Mouse (Mus musculus) kidney, embryonic 15.5 days (tissue): Measurements from ENCODE around the gene Misp. TPM values are rescaled to one million over a fixed set of nuclear protein-coding genes. Genes with fewer than 3 reads are reported as not detected.

Experiments
- ATAC-seq: fragments of 200-750 bp; cut with Nextera tagmentation; replicated peaks from 2 replicates; pipeline ENCODE4 v1.8.0; 2017; ENCODE audit warnings: moderate TSS enrichment; ENCODE audit not compliant: low FRiP score
- H3K27ac ChIP-seq: fragments of 300-500 bp; sonication (generic); 2 replicates; pipeline ENCODE4 v1.5.1; 2015; ENCODE audit warnings: mild to moderate bottlenecking, inconsistent platforms
- H3K27me3 ChIP-seq: fragments of 300-500 bp; sonication (generic); 2 replicates; pipeline ENCODE4 v1.6.1; 2015; ENCODE audit warnings: inconsistent platforms
- H3K36me3 ChIP-seq: fragments of 300-500 bp; sonication (generic); 2 replicates; pipeline ENCODE4 v1.6.1; 2015; ENCODE audit warnings: inconsistent platforms
- H3K4me1 ChIP-seq: fragments of 300-500 bp; sonication (generic); 2 replicates; pipeline ENCODE4 v1.6.1; 2015; ENCODE audit warnings: inconsistent platforms
- H3K4me2 ChIP-seq: fragments of 300-500 bp; sonication (generic); 2 replicates; pipeline ENCODE4 v1.6.1; 2015; ENCODE audit warnings: moderate library complexity, mild to moderate bottlenecking, inconsistent platforms
- H3K4me3 ChIP-seq: fragments of 300-500 bp; sonication (generic); replicated peaks from 2 replicates; pipeline ENCODE4 v1.5.1; 2015; ENCODE audit warnings: mild to moderate bottlenecking, inconsistent platforms
- H3K9ac ChIP-seq: fragments of 300-500 bp; sonication (generic); 2 replicates; pipeline ENCODE4 v1.6.1; 2015; ENCODE audit warnings: mild to moderate bottlenecking, inconsistent platforms
- H3K9me3 ChIP-seq: fragments of 300-500 bp; sonication (generic); replicated peaks from 2 replicates; pipeline ENCODE4 v1.6.1; 2016; ENCODE audit warnings: inconsistent platforms
- WGBS: fragments of 180-500 bp; shearing (Covaris S2); methylation state at CpG from one replicate; pipeline ENCODE4 v1.1.7; 2015; ENCODE audit warnings: mixed read lengths; 5-methylcytosine and 5-hydroxymethylcytosine counted together
- polyA plus RNA-seq: library from polyadenylated mRNA; unstranded; fragments of >200 nt; fragmentation: Nextera tagmentation; extraction: Ambion mirVana; gene quantifications from 2 replicates; pipeline ENCODE4 v1.2.1, GENCODE M21; 2015

Gene Misp
- polyA plus RNA-seq, 1 experiment from 2014 or later, result 15.2 TPM

GRCm38 (mm10) chr10:79783050-79783449 is 37.7 kb upstream of the Misp start:
- H3K9ac ChIP-seq, result no peak overlapping the region
- H3K4me2 ChIP-seq, result no peak overlapping the region
- H3K4me3 ChIP-seq, result no peak overlapping the region
- no peak for ATAC-seq
- peaks cover 35% of the 10 kb centered on the region for H3K27me3 ChIP-seq
- no peak overlapping the region for H3K27ac ChIP-seq
- H3K9me3 ChIP-seq, result no peaks in the 10 kb centered on the region
- peaks cover 33% of the 10 kb centered on the region for H3K4me1 ChIP-seq
- 63% methylated on average over 7 of the region's 7 CpGs for WGBS
- no peaks in the 10 kb centered on the region for H3K36me3 ChIP-seq

DNA sequence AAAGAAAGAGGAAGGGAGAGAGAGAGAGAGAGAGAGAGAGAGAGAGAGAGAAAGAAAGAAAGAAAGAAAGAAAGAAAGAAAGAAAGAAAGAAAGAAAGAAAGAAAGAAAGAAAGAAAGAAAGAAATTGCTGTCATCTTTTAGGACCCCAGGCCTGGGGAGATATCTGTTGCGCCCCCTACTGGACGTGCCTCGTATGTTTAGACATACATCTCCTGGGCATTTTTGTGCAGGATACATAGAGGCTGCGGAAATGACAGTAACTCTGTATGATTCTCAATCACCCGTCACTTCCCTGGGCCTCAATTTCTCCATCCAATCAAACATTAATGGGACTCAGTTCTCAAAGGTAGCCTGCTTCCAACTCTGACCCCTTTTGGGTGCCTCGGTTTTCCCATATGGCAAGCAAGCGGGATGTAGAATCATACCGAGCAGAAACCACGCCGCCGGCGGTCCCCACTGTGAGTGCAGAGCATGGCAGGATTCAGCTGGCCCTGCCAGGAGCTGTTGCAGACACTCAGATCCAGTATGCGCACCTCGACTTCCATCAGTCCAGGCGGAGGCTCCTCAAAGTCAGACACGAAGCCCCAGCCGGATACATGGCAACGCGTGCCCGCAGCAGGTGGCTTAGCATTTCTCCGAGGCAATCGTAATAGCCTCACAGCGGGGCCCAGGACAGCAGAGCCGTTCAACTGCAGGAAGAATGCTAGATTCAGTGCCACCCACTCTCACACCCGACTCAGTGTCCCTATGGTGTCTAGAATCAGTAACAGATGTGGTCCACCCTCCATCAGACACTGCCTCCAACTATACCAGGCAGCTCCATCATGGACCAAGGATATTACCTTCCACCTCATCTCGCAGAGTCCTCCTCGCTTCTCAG is 36.6 kb upstream of the Misp start:
- H3K4me2 ChIP-seq, result no peak overlapping the region
- H3K36me3 ChIP-seq, result no peaks in the 10 kb centered on the region
- no peak overlapping the region for H3K4me3 ChIP-seq
- WGBS, result 41% methylated on average over 27 of the region's 27 CpGs
- H3K9me3 ChIP-seq, result no peaks in the 10 kb centered on the region
- ATAC-seq, result no peak
- no peak overlapping the region for H3K27ac ChIP-seq
- peaks cover 28% of the 10 kb centered on the region for H3K27me3 ChIP-seq
- H3K4me1 ChIP-seq, result peaks cover 22% of the 10 kb centered on the region
- H3K9ac ChIP-seq, result no peak overlapping the region

DNA sequence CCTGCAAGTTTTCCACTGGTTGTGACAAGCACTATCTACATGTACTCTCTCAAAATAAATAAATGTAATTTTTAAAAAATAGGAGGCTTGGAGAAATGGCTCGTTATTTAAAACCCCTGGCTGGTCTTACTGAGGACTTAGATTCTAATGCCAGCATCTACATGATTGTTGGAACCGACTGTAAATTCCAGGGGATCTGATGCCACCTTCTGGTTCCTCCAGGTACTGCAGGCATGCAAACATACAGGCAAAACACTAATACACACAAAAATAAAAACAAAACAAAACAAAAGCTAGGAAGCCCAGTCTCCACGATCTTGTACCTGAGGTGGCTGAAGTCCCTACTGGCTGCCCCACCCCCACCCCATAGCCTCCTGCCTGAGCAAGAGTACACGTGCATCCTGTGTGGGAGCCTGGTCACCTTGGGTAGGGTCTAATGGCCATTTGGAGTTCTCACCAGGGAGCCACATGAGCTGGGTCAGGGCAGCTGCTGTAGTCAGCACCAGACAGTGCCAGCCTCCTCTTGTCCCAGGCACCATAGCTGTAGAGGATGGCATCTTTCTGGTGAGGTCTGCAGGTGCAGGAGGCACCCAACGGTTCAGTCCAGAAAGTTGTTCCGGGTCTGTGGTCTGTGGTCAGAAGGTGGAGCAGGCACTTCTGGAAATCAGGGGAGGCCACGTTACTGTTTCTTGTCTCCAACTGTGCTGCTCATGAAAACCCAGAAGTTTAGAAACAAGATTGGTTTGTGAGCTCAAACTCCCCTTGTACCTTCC is 32.2 kb upstream of the Misp start:
- WGBS, result 35% methylated on average over 7 of the region's 7 CpGs
- no peak overlapping the region for H3K4me3 ChIP-seq
- H3K27ac ChIP-seq, result no peak overlapping the region
- ATAC-seq, result no peak
- peaks cover 9% of the 10 kb centered on the region for H3K27me3 ChIP-seq
- no peak overlapping the region for H3K9ac ChIP-seq
- no peak overlapping the region for H3K4me2 ChIP-seq
- H3K9me3 ChIP-seq, result no peaks in the 10 kb centered on the region
- peaks cover 5% of the 10 kb centered on the region for H3K4me1 ChIP-seq
- H3K36me3 ChIP-seq, result no peaks in the 10 kb centered on the region

DNA sequence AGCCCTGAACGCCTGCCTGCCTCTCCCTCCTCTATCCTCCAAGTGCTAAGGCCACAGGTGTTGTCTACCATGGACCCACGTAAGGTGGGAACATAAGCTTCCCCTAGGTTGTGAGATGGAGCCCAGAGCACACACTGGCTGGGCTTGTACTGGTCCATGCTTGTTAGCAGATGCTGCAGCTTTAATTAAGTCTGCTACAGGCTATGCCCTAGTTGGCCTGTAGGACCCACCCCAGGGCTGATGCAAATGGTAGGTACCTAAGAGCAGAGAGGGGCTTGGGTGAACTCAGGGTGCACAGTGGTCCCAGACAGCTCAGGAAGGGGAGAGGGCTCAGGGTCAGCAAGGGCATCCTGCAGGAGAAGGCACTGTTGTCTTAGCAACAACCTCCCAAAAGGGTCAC is 31.2 kb upstream of the Misp start:
- Histone ChIP-seq H3K36me3 (no peaks in the 10 kb centered on the region), H3K27me3 (peaks cover 3% of the 10 kb centered on the region), H3K27ac (no peak overlapping the region), H3K4me2 (no peak overlapping the region), H3K9ac (no peak overlapping the region), H3K9me3 (no peaks in the 10 kb centered on the region), H3K4me3 (no peak overlapping the region), H3K4me1 (peaks cover 12% of the 10 kb centered on the region)
- 62% methylated on average over 2 of the region's 2 CpGs for WGBS
- no peak for ATAC-seq

DNA sequence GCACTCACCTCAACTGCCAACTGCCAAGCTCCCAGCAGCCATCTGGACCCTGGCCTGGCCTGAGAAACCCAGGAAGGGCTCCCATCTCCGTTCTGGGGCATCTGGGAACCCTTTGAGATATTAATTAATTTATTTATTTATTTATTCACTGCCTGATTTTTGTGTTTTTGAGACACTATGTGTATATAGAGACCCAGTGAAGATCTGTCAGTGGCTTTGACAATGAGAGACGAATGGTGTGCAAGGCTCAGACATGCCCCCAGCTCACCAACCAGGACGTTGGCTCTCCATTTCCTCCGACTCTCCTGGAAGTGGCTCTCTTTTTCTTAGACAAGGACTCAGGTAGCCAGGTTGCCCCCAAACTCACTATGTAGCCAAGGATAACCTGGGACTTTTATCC is 29.9 kb upstream of the Misp start, which contains the start of gene Prss57:
Gene Prss57 (minus strand): TSS at position 101 of the 400 bp plus-strand sequence.
- no peak within 1 kb of the TSS for H3K4me2 ChIP-seq
- no peaks in the 10 kb centered on the region for H3K9me3 ChIP-seq
- no peak within 1 kb of the TSS for H3K4me3 ChIP-seq
- no peak within 1 kb of the TSS for H3K27ac ChIP-seq
- H3K9ac ChIP-seq, result no peak within 1 kb of the TSS
- ATAC-seq, result no peak
- 88% methylated on average over 4 of the region's 4 CpGs for WGBS
- H3K36me3 ChIP-seq, result no peaks in the 10 kb centered on the region
- peaks cover 22% of the 10 kb centered on the region for H3K4me1 ChIP-seq
- H3K27me3 ChIP-seq, result no peaks in the 10 kb centered on the region

DNA sequence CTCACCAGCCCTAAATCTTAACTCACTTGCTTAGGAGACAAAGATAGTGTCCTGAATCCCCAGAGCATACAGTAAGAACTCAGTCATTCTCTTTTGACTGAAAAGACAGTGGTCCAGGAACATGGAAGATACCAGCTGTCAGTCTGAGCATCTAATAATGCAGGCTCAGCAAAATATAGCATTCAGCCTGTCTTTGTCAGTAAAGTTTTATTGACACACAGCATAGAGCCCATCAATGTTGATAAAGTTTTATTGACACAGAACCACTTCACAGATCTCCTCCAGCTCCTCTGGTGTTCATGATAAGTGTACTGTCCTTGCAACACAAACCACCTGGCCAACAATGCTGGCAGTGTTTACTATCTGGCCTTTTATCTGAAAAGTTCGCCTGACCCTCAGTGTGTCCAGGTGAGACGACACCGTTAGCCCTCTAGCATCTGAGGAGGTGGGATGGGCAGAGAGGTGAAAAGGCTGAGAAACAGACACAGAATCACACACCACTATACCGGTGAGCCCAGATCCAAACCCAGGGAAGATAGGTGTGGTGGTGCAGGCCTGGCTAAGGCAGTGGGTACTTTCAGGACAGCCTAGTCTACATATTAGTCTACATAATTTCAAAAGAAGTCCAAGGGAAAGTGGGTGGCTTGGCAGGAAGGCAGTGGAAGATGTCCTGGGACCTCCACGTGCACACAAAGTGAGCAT is 28.3 kb upstream of the Misp start:
- Histone ChIP-seq H3K4me2 (no peak overlapping the region), H3K9me3 (no peaks in the 10 kb centered on the region), H3K4me3 (no peak overlapping the region), H3K27ac (peak overlapping the region; percentile 94), H3K9ac (no peak overlapping the region), H3K4me1 (peaks cover 36% of the 10 kb centered on the region), H3K27me3 (no peaks in the 10 kb centered on the region), H3K36me3 (no peaks in the 10 kb centered on the region)
- 80% methylated on average over 5 of the region's 5 CpGs for WGBS
- ATAC-seq, result no peak

DNA sequence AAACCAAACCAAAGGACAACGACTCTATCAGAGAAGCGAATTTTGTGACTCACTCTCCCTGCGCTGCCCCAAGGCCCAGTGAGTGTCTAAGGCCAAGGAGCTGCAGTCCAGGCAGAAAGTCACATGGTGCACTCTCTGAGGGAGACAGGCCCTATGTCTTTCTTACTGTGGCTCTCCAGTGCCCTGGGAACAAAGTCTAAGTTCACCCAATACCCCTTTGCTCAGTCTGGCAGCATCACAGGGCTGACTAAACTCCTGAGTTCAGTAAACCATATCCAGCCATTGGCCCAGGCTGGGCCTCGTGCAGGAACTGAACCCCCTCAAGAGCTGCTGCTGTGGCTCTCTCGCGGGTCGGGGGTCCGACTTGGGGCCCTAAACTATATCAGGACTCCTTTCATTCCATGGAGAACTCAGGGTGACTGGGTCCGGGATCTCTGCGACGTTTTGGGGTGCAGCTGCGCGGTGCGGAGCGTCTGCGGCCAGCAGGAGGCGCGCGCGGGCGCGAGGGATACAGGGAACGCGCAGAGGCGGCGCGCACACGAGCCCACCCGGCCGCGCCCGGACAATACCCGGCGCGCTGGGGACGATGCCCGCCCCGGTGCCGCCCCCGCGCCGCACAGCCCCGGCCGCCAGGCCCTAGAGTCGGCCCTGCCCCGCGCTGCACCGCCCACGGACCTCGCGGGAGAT is 27.6 kb upstream of the Misp start, which contains the start of gene Palm:
Gene Palm (plus strand): TSS at position 522 of the 687 bp plus-strand sequence.
- Histone ChIP-seq H3K4me1 (peaks cover 43% of the 10 kb centered on the region), H3K27me3 (no peaks in the 10 kb centered on the region), H3K4me2 (peak within 1 kb of the TSS; percentile 88), H3K9me3 (no peaks in the 10 kb centered on the region), H3K36me3 (no peaks in the 10 kb centered on the region), H3K27ac (peak within 1 kb of the TSS; percentile 94), H3K9ac (peak within 1 kb of the TSS; percentile 93), H3K4me3 (peak within 1 kb of the TSS; percentile 97)
- ATAC-seq, result peak; percentile 65
- 5% methylated on average over 45 of the region's 51 CpGs for WGBS

DNA sequence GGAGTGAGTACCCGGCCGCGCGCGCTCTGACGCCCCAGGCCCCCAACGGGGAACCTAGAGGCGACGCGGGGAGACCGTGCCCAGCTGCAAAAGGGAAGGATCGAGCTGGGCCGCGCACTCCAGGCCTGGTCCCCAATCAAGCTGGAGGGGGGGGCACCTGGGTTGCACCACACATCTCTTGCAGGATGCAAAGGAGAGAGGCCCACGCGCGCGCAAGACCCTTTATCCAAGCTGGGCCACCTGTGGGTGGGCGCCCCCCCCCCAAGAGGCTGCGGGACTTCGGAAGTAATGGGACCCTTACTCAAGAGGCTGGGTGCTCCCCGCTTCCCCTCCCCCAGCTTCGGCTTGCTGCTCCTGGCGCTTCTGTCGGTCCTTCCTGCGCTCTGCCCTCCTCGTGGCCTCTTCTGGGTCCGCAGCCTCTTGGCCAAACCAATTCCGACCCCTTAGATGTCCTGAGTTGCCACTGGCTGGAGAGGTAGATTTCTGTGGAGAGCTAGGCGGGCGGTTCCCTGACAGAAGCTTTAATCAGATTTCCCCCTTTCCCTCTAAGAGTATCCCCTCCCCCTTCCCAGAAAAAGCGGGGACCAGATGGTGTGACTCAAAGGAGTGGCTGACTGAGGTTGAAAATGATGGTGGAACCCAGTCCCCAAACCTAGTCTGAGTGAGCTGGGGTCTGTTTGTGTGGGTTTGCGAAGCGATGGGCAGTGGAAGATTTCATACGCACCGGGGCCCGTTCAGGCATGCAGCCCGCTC is 26.9 kb upstream of the Misp start:
- H3K9ac ChIP-seq, result peak overlapping the region; percentile 93
- peak overlapping the region; percentile 88 for H3K4me2 ChIP-seq
- H3K27ac ChIP-seq, result peak overlapping the region; percentile 94
- H3K36me3 ChIP-seq, result no peaks in the 10 kb centered on the region
- ATAC-seq, result peak; percentile 21; the same call in 1 of the 2 replicates
- peak overlapping the region; percentile 97 for H3K4me3 ChIP-seq
- under 1% methylated on average over 27 of the region's 38 CpGs for WGBS
- no peaks in the 10 kb centered on the region for H3K27me3 ChIP-seq
- no peaks in the 10 kb centered on the region for H3K9me3 ChIP-seq
- H3K4me1 ChIP-seq, result peaks cover 50% of the 10 kb centered on the region

DNA sequence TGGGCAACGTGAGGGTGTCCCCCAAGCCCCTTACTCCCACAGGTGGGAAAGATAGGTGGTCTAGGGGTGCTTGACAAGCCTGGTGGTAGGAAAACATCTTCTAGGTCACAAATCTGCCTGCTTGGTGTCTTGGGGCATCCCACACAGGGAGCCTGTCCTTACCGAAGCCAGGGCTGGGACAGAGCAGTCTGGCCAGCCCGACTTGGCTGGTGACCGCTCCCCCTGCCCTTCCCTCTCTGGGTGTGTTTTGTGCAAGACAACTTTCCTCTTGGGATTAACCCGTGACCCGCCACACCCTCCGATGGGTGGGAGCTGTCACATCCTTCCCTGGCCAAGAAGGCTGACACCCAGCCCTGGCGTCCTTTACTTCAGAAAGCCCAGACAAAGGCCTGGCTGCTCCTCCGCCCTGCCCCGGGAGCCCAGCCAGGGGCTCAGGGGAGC is 26.3 kb upstream of the Misp start:
- WGBS, result 6% methylated on average over 10 of the region's 10 CpGs
- H3K4me1 ChIP-seq, result peaks cover 53% of the 10 kb centered on the region
- H3K27me3 ChIP-seq, result no peaks in the 10 kb centered on the region
- peak overlapping the region; percentile 88 for H3K4me2 ChIP-seq
- no peaks in the 10 kb centered on the region for H3K36me3 ChIP-seq
- H3K4me3 ChIP-seq, result peak overlapping the region; percentile 97
- peak overlapping the region; percentile 94 for H3K27ac ChIP-seq
- peak; percentile 65 for ATAC-seq
- peak overlapping the region; percentile 93 for H3K9ac ChIP-seq
- H3K9me3 ChIP-seq, result no peaks in the 10 kb centered on the region

DNA sequence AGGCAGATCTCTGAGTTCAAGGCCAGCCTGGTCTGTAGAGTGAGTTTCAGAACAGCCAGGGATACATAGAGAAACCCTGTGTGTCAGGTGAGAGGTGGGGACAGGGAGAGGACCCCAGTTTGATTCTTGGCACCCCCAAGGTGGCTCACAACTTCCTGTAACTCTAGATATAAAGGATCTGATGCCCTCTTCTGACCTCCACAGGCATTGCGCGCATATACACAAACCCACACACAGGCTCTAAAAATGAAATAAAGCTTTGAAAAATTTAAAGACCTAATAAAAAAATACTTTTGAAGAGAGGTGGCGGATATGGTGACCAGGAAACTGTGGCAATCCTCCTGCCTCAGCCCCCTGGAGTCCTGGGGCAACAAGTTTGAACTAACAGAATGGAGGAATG is 24.9 kb upstream of the Misp start:
- no peak overlapping the region for H3K27ac ChIP-seq
- peaks cover 62% of the 10 kb centered on the region for H3K4me1 ChIP-seq
- ATAC-seq, result no peak
- no peak overlapping the region for H3K4me2 ChIP-seq
- H3K4me3 ChIP-seq, result no peak overlapping the region
- H3K27me3 ChIP-seq, result no peaks in the 10 kb centered on the region
- 93% methylated on average over 3 of the region's 3 CpGs for WGBS
- no peak overlapping the region for H3K9ac ChIP-seq
- H3K9me3 ChIP-seq, result no peaks in the 10 kb centered on the region
- H3K36me3 ChIP-seq, result 0 out of 2 replicates have a peak, but pooled peaks cover 1% of the 10 kb centered on the region

- ATAC-seq, result no peak
- Histone ChIP-seq H3K9ac (no peak overlapping the region), H3K4me1 (peaks cover 77% of the 10 kb centered on the region), H3K27ac (peak overlapping the region; percentile 19; the same call in 1 of the 2 replicates), H3K9me3 (no peaks in the 10 kb centered on the region), H3K27me3 (no peaks in the 10 kb centered on the region), H3K4me3 (no peak overlapping the region), H3K4me2 (no peak overlapping the region), H3K36me3 (0 out of 2 replicates have a peak, but pooled peaks cover 3% of the 10 kb centered on the region)
- WGBS, result 40% methylated on average over 15 of the region's 15 CpGs
These were observed 23.5 kb upstream of the Misp start for GRCm38 (mm10) chr10:79797326-79797725.
